Mouse (Mus musculus) 3T3-L1 (cell line): ENCODE data around the gene Fth1.

Experiments
- DNase-seq: peaks from one replicate; pipeline ENCODE4 v3.0.0-alpha.2; 2015; ENCODE audit warnings: low read depth, low spot score

Fth1 gene

DNA sequence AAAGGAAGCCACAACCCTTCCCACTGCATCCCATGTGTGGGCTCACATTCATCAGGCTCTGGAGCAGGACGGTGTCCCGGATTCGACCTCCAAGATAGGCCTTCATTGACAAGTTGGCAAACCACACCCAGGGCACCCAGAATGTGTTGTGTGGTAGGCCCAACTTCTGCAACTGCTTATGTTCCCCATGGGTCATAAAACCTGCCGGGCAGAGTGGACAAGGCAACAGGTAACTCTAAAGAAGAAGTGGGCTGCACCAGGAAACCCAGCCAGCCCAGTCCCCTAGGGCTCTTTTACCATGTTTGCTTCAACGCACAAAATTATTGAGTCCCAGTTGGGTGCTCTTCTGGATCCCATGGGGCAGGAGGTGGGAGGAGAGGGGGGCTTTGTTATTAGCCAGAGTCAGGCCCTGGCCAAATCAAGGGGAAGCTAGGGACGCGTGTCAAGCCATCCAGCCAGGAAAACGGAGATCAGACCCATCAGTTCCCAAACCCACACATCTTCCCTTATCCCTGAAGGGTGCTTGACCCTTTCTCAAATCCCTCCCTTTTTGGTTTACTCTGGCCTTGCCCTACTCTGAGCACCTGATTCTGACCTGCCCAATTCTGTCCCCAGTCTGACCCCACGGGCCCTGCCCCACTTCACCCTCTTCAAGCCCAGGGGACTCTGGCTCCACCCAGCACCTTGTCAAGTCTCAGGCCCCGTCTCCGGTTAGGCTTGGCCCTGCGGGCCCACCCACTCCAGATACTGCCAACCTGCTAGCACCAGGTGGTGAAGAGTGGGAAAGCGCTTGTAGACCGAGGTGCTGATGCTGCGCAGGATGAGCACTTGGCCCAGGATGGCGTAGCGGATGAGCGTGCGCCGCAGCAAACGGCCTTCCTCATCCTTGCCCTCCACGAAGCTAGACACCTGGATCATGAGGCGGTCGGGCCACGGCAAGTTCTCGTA, 11.9 kb downstream of the Fth1 start:
- no peak for DNase-seq

DNA sequence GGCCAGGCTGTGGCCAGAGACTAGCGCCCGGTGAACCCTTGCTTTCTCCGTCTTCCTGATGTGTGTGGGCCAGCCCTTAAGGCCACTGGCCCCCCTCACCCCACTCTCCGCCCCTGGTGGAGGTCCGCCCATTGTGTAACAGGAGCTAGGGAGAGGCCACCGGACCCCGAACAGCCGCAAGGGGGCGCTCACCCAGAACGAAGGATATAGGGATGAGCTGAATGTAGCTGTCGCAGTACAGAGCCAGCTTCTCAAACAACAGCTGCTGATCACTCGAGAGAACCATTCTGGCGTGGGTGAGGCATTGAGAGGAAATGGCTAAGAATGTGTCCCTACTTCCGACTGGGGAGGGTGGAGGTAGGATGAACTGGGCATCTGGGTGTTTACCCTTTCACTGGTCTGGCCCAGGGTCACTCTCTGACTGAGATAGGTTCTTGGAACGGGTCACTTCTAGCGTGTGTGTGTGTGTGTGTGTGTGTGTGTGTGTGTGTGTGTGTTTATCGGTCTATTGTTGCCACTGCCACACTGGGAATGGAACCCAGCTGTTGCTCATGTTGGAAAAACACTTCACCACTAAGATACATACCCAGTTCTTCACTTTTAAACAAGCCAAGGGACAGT, 12.7 kb downstream of the Fth1 start:
- DNase-seq = peak; percentile 72

DNA sequence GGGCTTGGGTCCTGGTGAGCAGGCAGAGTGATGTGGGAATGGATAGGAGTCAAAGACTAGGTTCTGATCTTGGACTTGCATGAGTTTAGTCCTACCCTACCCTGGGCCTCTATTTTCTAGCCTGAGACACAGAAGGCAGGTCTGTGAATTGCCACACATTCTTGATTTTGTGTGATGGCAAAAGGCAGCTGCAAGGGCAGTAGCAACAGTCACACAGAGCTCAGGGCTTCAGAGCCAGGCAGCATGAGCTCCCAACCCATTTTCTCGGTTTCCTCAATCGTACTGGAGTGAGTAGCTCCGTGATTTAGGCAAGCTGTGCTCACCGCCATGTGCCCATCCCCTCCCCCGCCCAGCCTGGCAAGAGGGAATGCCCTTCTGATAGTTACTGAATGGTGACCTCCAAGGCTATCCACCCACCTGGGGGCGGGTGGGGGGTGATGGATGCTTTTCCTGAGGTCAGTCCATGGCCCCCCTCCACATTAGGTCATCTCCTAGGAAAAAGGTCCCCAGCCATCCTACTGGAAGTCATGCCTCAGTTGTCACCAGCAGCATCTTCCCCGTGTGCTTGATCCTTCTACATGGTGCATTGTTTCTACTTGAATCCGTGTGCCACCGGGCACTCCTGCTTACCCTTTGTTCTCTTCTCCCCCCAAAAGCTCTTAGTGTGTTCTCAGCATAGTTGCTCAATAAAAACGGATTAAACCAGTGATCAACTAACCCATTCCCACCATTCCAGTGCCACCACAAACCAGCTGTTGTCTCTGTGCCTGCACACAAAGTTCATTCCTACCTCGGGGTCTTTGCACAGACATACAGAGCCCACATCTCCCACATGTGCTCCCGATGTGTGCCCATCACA, 17.0 kb downstream of the Fth1 start:
- DNase-seq = no peak

DNA sequence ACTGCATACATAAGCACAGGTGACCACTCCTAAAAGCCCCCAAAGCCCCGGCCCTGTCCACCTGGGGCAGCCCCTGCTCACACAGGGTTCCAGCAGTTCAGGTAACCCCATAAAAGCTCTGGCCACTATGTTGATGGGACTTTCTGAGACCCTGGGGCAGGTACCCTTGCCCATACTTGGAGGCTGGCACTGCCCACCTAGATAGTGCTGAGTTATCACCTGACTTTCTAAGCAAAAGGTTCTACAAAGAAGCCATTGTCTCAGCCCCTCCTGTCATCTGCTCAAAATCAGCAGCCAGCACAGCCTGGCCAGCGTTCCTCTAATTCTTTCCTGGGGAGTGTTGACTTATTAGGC, 17.6 kb downstream of the Fth1 start:
- no peak for DNase-seq

DNA sequence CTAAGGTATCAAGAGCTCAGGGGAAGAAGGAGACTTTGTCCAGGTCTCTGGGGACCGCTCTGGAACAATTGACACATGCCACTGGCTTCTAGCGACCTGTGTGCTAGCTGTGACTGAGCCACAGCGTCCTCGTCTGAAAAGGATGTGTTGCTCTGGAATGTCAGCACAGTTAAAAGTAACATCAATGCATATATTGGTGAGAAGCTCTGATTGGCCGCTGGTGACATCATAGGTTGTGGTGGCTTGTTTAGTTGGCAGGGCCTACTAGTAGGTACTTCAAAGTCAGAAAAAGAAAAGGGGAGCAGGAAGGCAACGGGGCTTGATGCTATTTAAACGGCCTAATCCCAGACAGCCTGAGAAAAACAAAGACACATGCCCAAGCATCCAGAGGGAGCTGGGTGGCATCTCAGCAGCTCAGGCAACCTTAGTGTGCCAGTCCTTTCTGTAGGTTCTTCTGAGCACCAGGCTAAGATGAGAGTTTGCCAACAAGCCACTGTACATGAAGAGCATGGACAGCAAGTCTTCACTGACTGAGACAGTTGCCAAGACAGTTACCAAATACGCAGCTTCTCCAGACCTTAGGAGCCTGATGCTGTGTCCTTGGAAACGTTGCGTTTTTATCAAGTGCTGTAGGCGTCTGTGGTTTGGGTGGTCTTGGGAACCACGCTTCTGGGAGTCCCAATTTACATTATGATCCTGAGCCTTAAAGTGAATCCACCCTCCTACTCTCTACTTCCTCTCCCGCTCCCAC, 18.5 kb downstream of the Fth1 start:
- no peak for DNase-seq

DNA sequence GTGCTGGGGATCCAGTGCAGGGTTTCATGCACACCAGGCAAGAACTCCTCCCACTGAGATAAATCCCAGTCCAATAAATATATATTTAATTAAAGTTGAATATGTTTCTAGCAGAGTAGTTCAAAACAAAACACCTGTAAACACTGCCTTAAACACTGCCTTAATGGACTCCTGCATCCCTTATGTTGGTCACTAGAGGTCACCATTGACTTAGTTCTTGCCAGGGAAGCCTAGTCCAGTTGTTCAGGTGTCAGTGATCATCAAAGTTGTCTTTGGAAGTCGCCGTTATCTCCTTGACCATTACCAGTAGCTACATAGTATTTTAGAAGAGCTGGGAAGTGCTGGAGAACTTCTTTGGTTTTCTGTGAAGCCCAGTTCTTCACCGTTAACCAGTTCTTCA, 19.9 kb downstream of the Fth1 start:
- DNase-seq = peak; percentile 84

DNA sequence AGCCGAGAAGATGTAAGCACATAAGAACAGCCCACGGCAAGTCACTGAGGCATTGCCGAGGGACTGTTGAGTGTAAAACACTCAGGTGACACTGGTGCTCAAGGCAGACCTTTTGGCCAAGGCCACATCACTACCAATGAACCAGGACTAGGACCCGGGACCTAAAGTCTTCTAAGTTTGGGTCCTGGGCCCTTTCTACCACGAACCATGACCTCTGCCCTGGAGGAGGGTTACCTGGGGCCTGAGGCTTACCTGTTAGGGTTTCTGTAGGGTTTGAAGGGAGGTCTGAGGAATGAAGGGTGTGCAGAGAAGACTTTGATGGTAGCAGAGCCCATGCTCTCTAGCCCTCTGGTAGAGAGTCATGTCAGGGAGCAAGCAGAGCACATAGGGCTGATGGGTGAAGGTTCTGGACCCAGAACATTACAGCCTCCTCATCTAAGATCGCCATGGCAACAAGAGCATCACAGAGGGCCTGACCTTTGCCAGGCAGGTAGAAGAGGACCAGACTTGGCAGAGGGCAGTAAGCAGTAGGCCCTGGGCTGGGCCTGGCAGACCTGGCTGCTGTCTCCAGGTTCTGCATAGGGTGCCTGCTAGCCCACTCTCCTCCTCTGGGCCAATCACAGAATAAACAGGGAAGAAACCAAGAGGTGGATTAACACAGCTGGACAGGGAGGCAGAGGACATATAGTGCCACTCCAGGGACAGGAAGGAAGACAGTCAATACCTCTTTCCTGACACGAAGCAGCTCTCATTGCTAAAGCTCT, 21.0 kb downstream of the Fth1 start, which contains the start of the genes Best1 and Rab3il1:
TSS of gene Best1 (minus strand) at position 428 of the 764 bp plus-strand sequence.
TSS of gene Rab3il1 (plus strand) at position 464 of the 764 bp plus-strand sequence.
- DNase-seq = no peak

DNA sequence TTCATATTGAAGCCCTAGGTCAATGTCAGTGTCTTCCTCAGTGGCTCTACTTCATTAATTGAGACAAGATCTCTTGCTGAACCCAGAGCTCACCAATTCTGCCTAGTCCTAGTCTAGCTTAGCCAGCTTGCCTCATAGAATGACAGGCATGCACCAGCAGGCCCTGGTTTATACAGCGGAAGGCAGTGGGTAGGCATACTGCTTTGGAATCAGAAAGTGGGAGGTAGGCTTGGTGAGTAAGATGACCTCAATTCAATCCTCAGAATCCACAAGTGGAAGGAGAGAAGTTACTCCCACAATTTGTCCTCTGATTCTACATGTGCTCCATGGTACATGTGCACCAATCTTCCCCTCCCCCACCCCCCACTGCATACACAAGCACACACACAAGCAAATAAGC, 23.3 kb downstream of the Fth1 start:
- no peak for DNase-seq

DNA sequence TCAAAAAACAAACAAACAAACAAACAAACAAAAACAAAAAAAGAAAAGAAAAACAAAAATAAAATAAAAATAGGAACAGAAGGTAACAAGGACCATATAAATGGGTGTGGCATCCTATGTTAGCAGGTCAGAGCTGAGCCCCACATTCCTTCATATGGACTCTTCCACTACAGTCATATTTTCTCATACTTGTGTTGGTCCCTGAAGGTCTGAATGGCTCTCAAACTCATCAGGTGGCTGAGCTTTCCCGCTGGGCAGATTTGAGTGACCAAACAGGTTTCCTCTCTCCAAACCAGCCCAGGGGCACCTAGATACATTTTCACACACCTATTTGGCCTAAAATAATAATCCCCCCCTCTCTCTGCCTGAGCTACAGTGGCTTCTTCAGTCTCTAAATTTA, 31.0 kb downstream of the Fth1 start:
- DNase-seq = no peak

DNA sequence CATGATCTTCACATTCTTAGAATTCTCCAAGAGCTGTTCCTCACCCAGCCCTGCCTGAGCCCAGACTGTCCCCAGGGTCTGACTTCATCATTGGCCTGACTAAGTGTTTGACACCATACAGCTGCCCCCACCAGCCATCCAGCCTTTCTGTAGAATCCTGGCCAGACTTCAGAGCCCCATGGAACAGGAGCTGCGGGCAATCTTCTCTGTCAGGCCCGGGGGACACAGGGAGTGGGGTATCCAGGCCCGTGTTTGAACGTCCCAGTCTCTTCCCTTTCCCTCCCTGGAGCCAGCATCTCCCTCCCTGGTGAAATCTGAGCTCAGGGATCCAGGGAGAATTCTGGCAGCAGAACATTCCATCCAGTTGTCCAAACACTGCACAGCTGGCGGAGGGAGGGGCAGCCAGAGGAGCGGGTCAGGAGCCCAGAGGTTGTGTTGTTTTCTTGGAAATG, 32.5 kb downstream of the Fth1 start:
- peak; percentile 97 for DNase-seq

DNA sequence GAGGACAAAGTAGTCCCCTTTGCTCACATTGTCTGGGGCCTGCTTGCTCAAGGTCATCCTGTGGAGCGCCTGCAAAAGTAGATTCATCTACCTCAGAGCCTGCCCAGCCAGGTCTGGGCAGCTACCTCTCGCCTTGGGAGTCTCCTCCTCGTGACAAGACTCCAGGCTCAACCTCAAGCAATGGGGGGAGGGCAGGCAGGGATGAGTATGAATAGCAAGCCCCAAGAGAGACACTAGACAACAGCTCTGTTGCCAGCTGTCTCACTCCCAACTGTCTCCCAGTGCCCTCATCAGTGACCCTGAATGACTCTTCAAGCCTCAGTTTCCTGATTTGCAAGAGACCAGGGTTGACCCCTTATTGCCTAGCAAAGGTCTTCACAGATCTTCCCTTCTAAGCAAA, 33.0 kb downstream of the Fth1 start:
- DNase-seq = peak; percentile 92

DNA sequence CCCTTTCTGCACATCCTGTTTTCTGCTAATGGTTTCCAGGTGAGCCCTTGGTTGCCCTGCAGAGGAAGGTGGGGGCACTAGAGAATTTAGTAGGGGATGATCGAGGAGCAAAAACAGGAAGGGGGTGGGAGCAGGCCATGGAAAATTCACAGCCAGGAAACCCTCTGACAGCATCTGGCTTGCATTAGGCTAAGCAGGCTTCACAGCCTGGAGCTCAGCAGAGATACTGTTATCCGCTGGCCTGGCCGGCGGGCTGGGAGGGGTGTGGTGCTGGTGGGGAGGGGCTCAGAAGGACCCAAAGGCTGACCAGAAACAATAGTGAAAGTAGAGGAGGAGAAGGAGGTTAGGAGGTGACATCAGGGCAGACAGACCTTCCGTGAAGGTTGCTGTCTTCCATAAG, 33.5 kb downstream of the Fth1 start:
- DNase-seq = peak; percentile 95

DNA sequence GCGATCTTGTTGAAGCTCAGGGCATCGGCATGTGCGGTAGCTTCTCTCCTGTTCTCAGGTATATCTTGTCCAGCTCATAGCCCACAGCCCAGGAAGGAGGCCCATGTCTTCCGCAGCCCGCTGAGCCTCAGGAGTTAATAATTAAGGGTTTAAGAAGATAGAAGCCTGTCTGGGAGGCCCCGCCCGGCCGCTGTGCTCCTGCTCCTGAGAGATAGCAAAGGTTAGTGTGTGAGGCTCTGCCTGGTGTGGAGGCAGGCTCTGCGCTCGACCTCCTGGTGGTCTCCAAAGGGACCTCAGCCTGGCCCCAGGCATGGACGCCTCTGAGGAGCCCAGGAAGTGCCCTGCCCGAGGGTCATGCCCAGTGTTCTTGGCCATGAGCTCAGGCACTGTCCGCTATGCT, 34.4 kb downstream of the Fth1 start:
- DNase-seq = no peak

DNA sequence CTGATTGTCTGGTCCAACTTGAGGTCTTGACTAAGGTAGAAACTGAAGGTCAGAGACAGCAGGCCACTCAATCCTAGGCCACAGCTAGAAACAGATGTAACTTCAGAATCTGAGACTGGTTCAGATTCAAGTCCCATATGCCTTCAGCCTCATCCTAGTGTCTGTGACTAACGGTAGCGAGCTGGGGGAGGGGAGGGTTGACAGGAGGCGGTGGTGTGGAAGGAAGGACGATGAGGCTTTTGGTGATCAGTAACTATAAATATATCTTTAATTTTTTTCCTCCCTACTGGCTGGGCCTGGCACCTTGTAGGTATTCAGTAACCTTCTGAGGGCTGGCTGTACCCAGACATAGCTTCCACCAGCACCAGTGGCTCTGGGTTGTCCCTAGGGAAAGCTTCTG, 35.0 kb downstream of the Fth1 start:
- DNase-seq = no peak

DNA sequence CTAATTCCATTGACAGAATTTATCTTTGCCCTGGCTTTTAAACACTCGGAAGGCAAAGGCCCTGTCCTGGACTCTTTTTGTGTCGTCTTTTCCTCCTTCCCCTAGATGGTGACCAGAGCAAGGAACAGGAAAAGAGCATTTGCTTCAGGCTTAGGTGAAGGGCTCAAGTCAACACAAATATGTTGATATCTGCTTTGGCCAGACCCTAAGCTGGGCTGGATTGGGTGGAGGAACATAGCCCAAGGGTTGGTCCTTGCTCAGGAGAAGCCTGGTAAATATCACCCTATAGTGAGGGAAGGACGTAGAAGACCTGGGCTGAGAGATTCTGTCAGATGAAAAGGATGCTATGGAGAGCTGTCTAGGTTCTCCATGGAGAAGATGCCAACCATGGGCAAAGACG, 35.8 kb downstream of the Fth1 start:
- no peak for DNase-seq

DNA sequence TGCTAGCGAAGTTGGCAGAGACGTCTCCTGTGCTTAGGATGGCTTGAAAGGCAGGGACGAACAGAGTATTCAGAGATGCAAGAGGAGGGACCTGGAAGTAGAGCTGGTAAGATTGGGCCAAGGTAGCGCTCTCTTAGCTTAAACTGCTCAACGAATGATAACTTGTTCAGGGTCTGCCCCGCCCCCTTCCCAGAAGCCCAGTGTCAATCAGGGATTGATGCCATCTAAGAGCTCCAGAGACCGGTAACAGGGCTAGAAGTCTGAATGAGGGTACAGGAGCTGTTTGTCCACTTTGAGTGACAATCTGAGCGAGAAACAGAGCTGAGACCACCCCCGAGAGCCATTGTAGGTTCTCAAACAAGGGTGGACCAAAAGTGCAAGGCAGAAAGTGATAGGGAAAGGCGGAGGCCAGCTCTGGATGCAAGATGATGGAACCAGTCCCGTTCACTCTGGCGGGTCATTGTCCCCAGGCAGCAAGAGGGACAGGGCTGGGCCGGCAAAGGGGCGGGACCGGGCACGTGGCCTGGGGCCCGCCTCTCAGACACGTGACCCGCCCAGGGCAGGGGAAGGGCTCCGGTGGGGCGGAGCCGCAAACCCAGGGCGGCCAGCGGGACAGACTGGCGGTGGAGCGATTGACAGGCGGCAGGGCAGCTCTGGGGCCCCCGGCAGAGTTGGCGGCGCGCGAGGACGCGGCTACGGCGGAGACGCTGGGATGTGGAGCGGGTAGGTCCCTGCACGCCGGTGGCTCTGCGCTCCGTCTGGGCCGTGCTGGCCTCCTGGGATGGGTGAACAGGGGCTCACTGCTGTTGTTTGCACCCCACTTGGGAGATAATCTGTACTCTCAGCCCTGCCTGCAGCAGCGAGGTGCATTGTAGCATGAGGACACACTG, 37.5 kb downstream of the Fth1 start:
- DNase-seq = peak; percentile 71

DNA sequence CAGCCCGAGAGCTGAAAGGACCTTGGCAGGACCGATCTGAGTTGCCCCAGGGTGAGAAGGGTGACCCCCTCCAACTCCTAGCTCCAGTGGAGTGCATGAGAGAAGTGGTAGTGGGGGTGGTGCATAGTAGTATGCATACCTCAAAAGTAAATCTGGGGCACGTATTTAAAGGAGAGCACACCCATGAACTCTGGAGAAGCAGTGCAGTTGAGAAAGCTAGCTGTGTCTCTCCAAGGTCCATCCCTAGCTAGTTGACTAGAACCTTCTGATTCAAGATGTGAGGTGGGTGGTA, 38.1 kb downstream of the Fth1 start:
- DNase-seq = peak; percentile 16

DNA sequence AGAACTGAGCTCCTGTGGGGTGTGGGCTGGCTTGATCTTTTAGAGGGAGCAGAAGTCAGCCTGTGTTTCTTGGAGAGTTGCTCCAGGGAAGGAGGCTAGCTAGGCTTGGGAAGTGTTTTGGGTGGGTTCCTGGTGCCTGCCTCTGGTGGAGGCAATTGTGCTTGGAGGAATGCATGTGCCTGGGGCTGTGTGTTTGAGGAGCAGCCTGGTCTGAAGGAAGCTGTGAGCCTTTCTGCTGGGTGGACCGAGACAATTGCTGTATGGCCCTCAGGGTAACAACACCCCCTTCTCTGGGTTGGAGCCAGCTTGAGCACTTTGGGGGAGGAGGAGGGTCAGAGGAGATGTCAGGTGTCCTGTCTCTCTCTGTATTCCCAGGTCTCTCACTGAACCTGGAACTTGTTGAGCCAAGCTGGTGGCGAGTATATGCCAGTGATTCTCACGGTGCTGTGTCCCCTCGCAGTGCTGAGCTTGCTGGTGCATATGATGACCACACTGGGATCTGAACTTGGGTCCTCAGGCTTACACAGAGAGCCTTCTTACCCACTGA, 38.9 kb downstream of the Fth1 start:
- DNase-seq = no peak

DNA sequence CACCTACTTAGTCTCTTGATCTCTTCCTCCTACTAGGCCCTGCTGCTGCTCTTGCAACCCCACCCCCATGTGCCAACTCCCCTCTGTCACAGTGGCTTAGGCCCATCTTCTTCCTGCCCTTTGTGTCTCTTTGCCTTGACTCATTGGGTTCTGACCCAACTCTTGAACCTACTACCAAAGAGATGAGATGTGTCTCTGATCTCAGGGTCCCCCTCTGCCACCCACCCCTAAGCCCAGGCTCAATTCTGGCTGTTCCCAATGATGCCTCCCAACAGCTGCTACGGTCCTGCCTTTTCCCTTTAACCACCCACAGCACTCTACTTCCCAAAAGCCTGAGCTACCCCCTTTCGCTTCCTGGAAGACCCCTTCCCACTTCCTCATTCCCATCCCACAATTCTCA, 41.6 kb downstream of the Fth1 start:
- DNase-seq = no peak
